Mouse (Mus musculus) adrenal gland, postnatal 25 days (tissue): ENCODE results near the gene Olfr1448. TPM values are rescaled to one million over a fixed set of nuclear protein-coding genes. Genes with fewer than 3 reads are reported as not detected.
"Not testable (repeated sequence)": the region's sequence is repeated elsewhere in the genome, so short reads cannot be mapped to it uniquely, and the experiment has no call there.

ENCODE experiments used
- DNase-seq: peaks from one replicate; pipeline ENCODE4 v3.0.0; 2021; ENCODE audit warnings: mixed read lengths
- long read RNA-seq: library from polyadenylated mRNA; stranded (forward); transcript quantifications from one replicate; pipeline ENCODE4 v2.0.0, GENCODE M21; 2021
- total RNA-seq: library from RNA; stranded (reverse); gene quantifications from 2 replicates; pipeline ENCODE4 v1.2.3, GENCODE M21; 2021

Olfr1448 gene
- not detected in 2 replicates for total RNA-seq
- long read RNA-seq, result 0 reads

DNA sequence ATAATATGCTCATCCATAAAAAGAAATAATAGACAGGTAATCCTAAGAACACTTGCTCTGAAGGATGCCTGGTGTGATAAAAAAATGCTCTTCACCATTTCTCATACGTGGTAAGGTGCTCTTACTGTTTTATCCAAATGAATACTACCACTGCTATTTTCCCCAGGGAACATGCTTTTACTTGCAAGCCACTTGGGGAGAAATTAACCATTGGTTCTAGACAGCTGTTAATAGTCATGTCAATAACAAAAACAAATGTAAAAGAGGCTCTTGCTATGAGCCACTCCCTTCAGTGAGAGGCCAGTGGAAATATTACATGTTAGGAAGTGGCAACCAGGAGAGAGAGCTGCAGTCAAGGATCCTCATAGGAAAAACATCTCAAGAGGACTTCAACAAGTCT lies at the start of gene Olfr1448:
Gene Olfr1448, minus strand, starts transcription at position 101 of the 400 bp plus-strand sequence.
- no peak for DNase-seq

DNA sequence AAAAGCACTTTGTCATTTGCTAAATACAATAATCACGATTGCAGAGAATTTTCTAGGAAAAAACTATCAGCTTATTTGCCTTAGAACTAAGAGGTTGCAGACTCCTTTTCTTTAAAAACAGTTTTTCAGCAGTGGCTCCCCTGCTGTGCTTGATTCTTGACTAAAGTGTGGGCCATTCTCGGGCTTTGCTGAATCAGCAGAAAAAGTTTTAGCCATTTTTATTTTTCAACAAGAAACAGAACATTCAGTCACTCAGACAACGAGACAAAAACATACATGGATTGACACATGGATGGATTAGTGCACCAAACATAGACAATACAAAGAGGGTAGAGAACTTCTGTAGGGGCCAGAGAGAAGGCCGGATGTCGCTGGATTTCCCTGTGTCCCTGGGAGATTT lies 45.9 kb upstream of the Olfr1448 start:
- not testable (repeated sequence) for DNase-seq

DNA sequence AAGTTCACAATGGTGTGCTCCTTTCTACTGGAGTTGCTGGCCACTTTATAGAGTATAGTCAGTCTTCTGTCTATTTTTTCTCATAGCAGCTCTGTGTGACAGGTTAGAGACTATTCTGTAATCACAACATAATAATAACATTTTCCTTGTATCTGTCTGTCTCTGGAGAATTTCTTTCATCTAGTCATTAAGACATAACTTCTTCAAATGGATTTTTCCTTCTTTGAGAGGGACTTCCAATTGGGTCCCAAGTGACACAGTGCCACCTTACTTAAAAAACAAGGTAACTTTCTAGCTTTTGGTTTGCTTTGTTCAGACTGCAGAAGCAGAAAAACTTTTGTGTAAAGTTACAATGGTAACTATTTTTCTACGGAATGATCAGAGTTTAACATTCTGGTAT lies 25.7 kb upstream of the Olfr1448 start, which contains the start of gene Olfr1450:
Gene Olfr1450, plus strand, starts transcription at position 301 of the 400 bp plus-strand sequence.
- DNase-seq, result no peak

- DNase-seq, result no peak
These were observed 6.3 kb upstream of the Olfr1448 start, which contains the start of gene Olfr1449 for GRCm38 (mm10) chr19:12930540-12930939. TSS of gene Olfr1449 (plus strand) at chr19:12930840.

DNA sequence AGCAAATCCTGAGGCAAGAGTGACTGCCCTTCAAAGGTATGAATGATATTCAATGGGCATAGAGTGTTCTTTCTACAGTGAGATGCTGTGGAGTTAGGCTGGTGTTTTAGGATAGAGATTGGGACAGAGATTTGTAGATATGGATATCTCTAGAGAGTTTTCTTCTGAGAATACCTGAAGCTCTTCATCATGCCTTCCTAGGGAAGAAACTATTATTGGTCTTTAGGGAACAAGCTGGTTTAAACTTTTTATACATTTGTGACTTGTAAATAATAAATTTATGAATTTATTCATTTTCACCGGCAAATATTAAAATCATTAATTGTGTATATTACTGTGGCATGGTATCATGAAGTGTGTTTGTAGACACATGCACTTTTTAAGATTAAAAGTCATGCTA lies 20.6 kb downstream of the Olfr1448 start, which contains the start of gene Olfr1447:
Gene Olfr1447, minus strand, starts transcription at position 101 of the 400 bp plus-strand sequence.
- DNase-seq, result no peak

DNA sequence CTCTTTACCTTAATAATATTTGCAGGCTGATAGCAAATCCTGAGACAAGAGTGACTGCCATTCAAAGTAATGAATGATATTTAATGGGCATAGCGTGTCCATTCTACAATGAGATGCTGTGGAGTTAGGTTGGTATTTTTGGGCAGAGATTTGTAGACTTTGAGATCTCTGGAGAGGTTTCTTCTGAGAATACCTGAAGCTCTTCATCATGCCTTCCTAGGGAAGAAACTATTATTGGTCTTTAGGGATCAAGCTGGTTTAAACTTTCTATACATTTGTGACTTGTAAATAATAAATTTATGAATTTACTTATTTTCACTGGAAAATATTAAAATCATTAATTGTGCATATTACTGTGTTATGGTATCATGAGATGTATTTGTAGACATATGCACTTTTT lies 30.8 kb downstream of the Olfr1448 start, which contains the start of gene Olfr1446:
Gene Olfr1446, minus strand, starts transcription at position 101 of the 400 bp plus-strand sequence.
- no peak for DNase-seq

- no peak for DNase-seq
These were observed 40.7 kb downstream of the Olfr1448 start, which contains the start of gene Olfr1445 for GRCm38 (mm10) chr19:12883555-12883954. TSS of gene Olfr1445 (plus strand) at chr19:12883855.

Other genes starting within 250 kb of the Olfr1448 start
- gene Olfr1443, start 246.3 kb downstream of the Olfr1448 start, total RNA-seq, result not detected in 2 replicates
- gene Keg1, start 228.6 kb downstream of the Olfr1448 start, total RNA-seq, result not detected in 2 replicates
- gene Cntf, start 158.8 kb downstream of the Olfr1448 start, total RNA-seq, result 0.90 and 3.3 TPM in 2 replicates
- gene Zfp91, start 128.3 kb downstream of the Olfr1448 start, total RNA-seq, result 83.3 and 85.7 TPM in 2 replicates
- 2.1 and 2.2 TPM in 2 replicates for gene Lpxn, start 128.2 kb downstream of the Olfr1448 start, total RNA-seq
- gene Gm5244, start 77.7 kb downstream of the Olfr1448 start, total RNA-seq, result not detected in 2 replicates
- not detected in 2 replicates for gene Olfr1444, start 67.1 kb downstream of the Olfr1448 start, total RNA-seq
- not detected in 2 replicates for gene Olfr1445, start 40.6 kb downstream of the Olfr1448 start, total RNA-seq
- gene Olfr1446, start 30.9 kb downstream of the Olfr1448 start, total RNA-seq, result not detected in 2 replicates
- not detected in 2 replicates for gene Olfr1447, start 20.7 kb downstream of the Olfr1448 start, total RNA-seq
- not detected in 2 replicates for gene Olfr1449, start 6.4 kb upstream of the Olfr1448 start, total RNA-seq
- not detected in 2 replicates for gene Olfr1450, start 25.8 kb upstream of the Olfr1448 start, total RNA-seq
- not detected in 2 replicates for gene Olfr1451, start 70.6 kb upstream of the Olfr1448 start, total RNA-seq
- gene Olfr1453, start 103.9 kb upstream of the Olfr1448 start, total RNA-seq, result not detected in 2 replicates
- not detected in 2 replicates for gene Olfr1454, start 136.2 kb upstream of the Olfr1448 start, total RNA-seq
- not detected in 2 replicates for gene Olfr1457, start 173.5 kb upstream of the Olfr1448 start, total RNA-seq
- gene Olfr1458, start 182.4 kb upstream of the Olfr1448 start, total RNA-seq, result not detected in 2 replicates
- 0.09 TPM in 1 of 2 replicates, not detected in the other for gene Olfr1459, start 225.1 kb upstream of the Olfr1448 start, total RNA-seq
- gene Olfr1461, start 238.6 kb upstream of the Olfr1448 start, total RNA-seq, result not detected in 2 replicates